Mouse (Mus musculus): ENCODE data around the gene Oprl1. TPM values are rescaled to one million over a fixed set of nuclear protein-coding genes. Genes with fewer than 3 reads are reported as not detected.

Oprl1 gene
- total RNA-seq (2021) = 10 to 100 TPM; 44.8 to 45.0 TPM
- long read RNA-seq, experiment 1, transcript Oprl1-201 (4 exons, 2,999 nt) = major isoform, 7 of 17 reads
- long read RNA-seq, experiment 1, partial matches to known transcripts = 1 of 17 reads
- long read RNA-seq, experiment 1, other reads (novel, unspliced or antisense) = 4 of 17 reads
- long read RNA-seq, experiment 2, transcript Oprl1-201 (4 exons, 2,999 nt) = major isoform, 16 of 37 reads
- long read RNA-seq, experiment 2, transcript Oprl1-202 (5 exons, 2,971 nt) = minor isoform, 6 of 37 reads
- long read RNA-seq, experiment 2, partial matches to known transcripts = 4 of 37 reads
- long read RNA-seq, experiment 2, other reads (novel, unspliced or antisense) = 7 of 37 reads

- no peak for TF ChIP-seq CTCF (conservative IDR thresholded peaks at IDR 0.05)
- Histone ChIP-seq H3K4me3 (peak within 1 kb of the TSS; percentile 63), H3K27ac (peak within 1 kb of the TSS; percentile 95)
- DNase-seq (ENCODE audit: low spot score in 2 of 2) = peak; percentile 65 to 73
Observed at GRCm38 (mm10) chr2:181714903-181715326, at the start of gene Oprl1. Gene Oprl1 (plus strand): TSS chr2:181715016.

- no peak for DNase-seq (ENCODE audit: low spot score in 2 of 2)
- H3K27ac ChIP-seq = peak overlapping the region; percentile 79
Observed at GRCm38 (mm10) chr2:181670285-181670912, 44.4 kb upstream of the Oprl1 start.

GRCm38 (mm10) chr2:181670913-181671311, 43.9 kb upstream of the Oprl1 start:
- Histone ChIP-seq H3K4me3 (peak overlapping the region; percentile 60), H3K27ac (peak overlapping the region; percentile 79)
- TF ChIP-seq CTCF (conservative IDR thresholded peaks at IDR 0.05) = no peak
- DNase-seq (ENCODE audit: low spot score in 2 of 2) = no peak

More at GRCm38 (mm10) chr2:181670285-181670912, 44.4 kb upstream of the Oprl1 start:
- H3K4me3 ChIP-seq = peak overlapping the region; percentile 60
- peak; percentile 41 for TF ChIP-seq CTCF (conservative IDR thresholded peaks at IDR 0.05)

- no peak for TF ChIP-seq CTCF (conservative IDR thresholded peaks at IDR 0.05)
- peak within 1 kb of the TSS; percentile 60 for H3K4me3 ChIP-seq
- DNase-seq (ENCODE audit: low spot score in 2 of 2) = no peak
- H3K27ac ChIP-seq = peak within 1 kb of the TSS; percentile 79
Observed at GRCm38 (mm10) chr2:181671326-181671725, 43.5 kb upstream of the Oprl1 start, which contains the start of gene Sox18. Gene Sox18 (minus strand): TSS chr2:181671640.

GRCm38 (mm10) chr2:181671984-181672383, 42.8 kb upstream of the Oprl1 start:
- Histone ChIP-seq H3K27ac (peak overlapping the region; percentile 79; the same call in 1 of the 2 replicates), H3K4me3 (peak overlapping the region; percentile 60; the same call in 1 of the 2 replicates)
- TF ChIP-seq CTCF (conservative IDR thresholded peaks at IDR 0.05) = no peak
- DNase-seq (ENCODE audit: low spot score in 2 of 2) = no peak

GRCm38 (mm10) chr2:181673501-181673900, 41.3 kb upstream of the Oprl1 start:
- DNase-seq (ENCODE audit: low spot score in 2 of 2) = no peak
- no peak for TF ChIP-seq CTCF (conservative IDR thresholded peaks at IDR 0.05)
- H3K4me3 ChIP-seq = no peak overlapping the region
- H3K27ac ChIP-seq = peak overlapping the region; percentile 43; the same call in 1 of the 2 replicates

- TF ChIP-seq CTCF (conservative IDR thresholded peaks at IDR 0.05) = no peak
- peak overlapping the region; percentile 84 for H3K27ac ChIP-seq
- no peak for DNase-seq (ENCODE audit: low spot score in 2 of 2)
- H3K4me3 ChIP-seq = no peak overlapping the region
Observed at GRCm38 (mm10) chr2:181674934-181675333, 39.9 kb upstream of the Oprl1 start.

GRCm38 (mm10) chr2:181675454-181675853, 39.4 kb upstream of the Oprl1 start:
- peak; percentile 36 for TF ChIP-seq CTCF (conservative IDR thresholded peaks at IDR 0.05)
- DNase-seq (ENCODE audit: low spot score in 2 of 2) = peak in 1 of 2 experiments; percentile 36
- H3K27ac ChIP-seq = peak overlapping the region; percentile 84
- H3K4me3 ChIP-seq = peak overlapping the region; percentile 29

GRCm38 (mm10) chr2:181676424-181676823, 38.4 kb upstream of the Oprl1 start:
- TF ChIP-seq CTCF (conservative IDR thresholded peaks at IDR 0.05) = peak; percentile 68
- DNase-seq (ENCODE audit: low spot score in 2 of 2) = no peak
- Histone ChIP-seq H3K4me3 (no peak overlapping the region), H3K27ac (peak overlapping the region; percentile 84)

- no peak overlapping the region for H3K4me3 ChIP-seq
- H3K27ac ChIP-seq = peak overlapping the region; percentile 84
- no peak for DNase-seq (ENCODE audit: low spot score in 2 of 2)
- TF ChIP-seq CTCF (conservative IDR thresholded peaks at IDR 0.05) = peak; percentile 62
Observed at GRCm38 (mm10) chr2:181677096-181677754, 37.6 kb upstream of the Oprl1 start.

GRCm38 (mm10) chr2:181677755-181678098, 37.1 kb upstream of the Oprl1 start:
- no peak for TF ChIP-seq CTCF (conservative IDR thresholded peaks at IDR 0.05)
- H3K27ac ChIP-seq = peak overlapping the region; percentile 84
- no peak for DNase-seq (ENCODE audit: low spot score in 2 of 2)
- H3K4me3 ChIP-seq = no peak overlapping the region

- peak overlapping the region; percentile 96; the same call in 1 of the 2 replicates for H3K27ac ChIP-seq
- DNase-seq (ENCODE audit: low spot score in 2 of 2) = peak; percentile 77 to 83
- TF ChIP-seq CTCF (conservative IDR thresholded peaks at IDR 0.05) = peak; percentile 99
- H3K4me3 ChIP-seq = no peak overlapping the region
Observed at GRCm38 (mm10) chr2:181678780-181679179, 36.0 kb upstream of the Oprl1 start.
